28 mouse cellular contexts compared by ENCODE assay signal in genomic region chr3:75301072-75301471, GRCm38 (mm10). TPM values are rescaled to one million over a fixed set of nuclear protein-coding genes. Genes with fewer than 3 reads are reported as not detected.
"Had no signal": no experiment of that assay in that cellular context is flagged by ENCODE, and none has a peak within 500 bp of the region (broad histone marks: within the 10 kb centered on the region; RNA-seq: fewer than 3 reads in every experiment).

No protein-coding gene starts in this region.

- H3K4me3 ChIP-seq: limb, embryonic 10.5 days; limb, embryonic 13.5 days; liver, embryonic 12.5 days; liver, embryonic 15.5 days; lung, embryonic 15.5 days; megakaryocyte, embryonic 14.5 days; midbrain, embryonic 10.5 days; neural tube, embryonic 12.5 days; neural tube, embryonic 15.5 days had no signal

- H3K36me3 ChIP-seq: limb, embryonic 10.5 days; limb, embryonic 13.5 days; liver, embryonic 12.5 days; liver, embryonic 15.5 days; lung, embryonic 15.5 days; midbrain, embryonic 10.5 days; neural tube, embryonic 12.5 days; neural tube, embryonic 15.5 days had no signal

- H3K9ac ChIP-seq: limb, embryonic 13.5 days; liver, embryonic 12.5 days; liver, embryonic 15.5 days; lung, embryonic 15.5 days; neural tube, embryonic 12.5 days; neural tube, embryonic 15.5 days had no signal

- H3K4me2 ChIP-seq: limb, embryonic 13.5 days; liver, embryonic 12.5 days; liver, embryonic 15.5 days; lung, embryonic 15.5 days; neural tube, embryonic 12.5 days; neural tube, embryonic 15.5 days had no signal

- DNase-seq: kidney, adult 9 months; kidney, postnatal 25 days; liver; lung, adult 18-20 months; lung, postnatal 10 days; lung, postnatal 36 days; midbrain, embryonic 14.5 days; right cerebral cortex, adult 18-20 months; right cerebral cortex, postnatal 14 days; right cerebral cortex, postnatal 4 days; thymus, postnatal 25 days had no signal

- H3K27ac ChIP-seq: limb, embryonic 10.5 days; limb, embryonic 13.5 days; liver, embryonic 12.5 days; liver, embryonic 15.5 days; lung, embryonic 15.5 days; midbrain, embryonic 10.5 days; neural tube, embryonic 12.5 days; neural tube, embryonic 15.5 days had no signal

- H3K27me3 ChIP-seq: limb, embryonic 13.5 days; liver, embryonic 12.5 days; liver, embryonic 15.5 days; lung, embryonic 15.5 days; megakaryocyte, embryonic 14.5 days; neural tube, embryonic 12.5 days; neural tube, embryonic 15.5 days had no signal

- ATAC-seq: liver, embryonic 12.5 days had no signal

- H3K4me1 ChIP-seq: limb, embryonic 10.5 days; limb, embryonic 13.5 days; liver, embryonic 12.5 days; liver, embryonic 15.5 days; lung, embryonic 15.5 days; neural tube, embryonic 12.5 days had no signal

- H3K9me3 ChIP-seq: limb, embryonic 10.5 days; limb, embryonic 13.5 days; liver, embryonic 12.5 days; liver, embryonic 15.5 days; lung, embryonic 15.5 days; megakaryocyte, embryonic 14.5 days; midbrain, embryonic 10.5 days; neural tube, embryonic 12.5 days; neural tube, embryonic 15.5 days had no signal

RNA-seq across cellular contexts. Expression of gene Serpini2, which starts 31.2 kb away (rescaled TPM):
- total RNA-seq: layer of hippocampus, adult 8-10 months; layer of hippocampus, postnatal 14 days; left cerebral cortex, adult 8-10 months; left cerebral cortex, postnatal 14 days had no signal
- polyA plus RNA-seq: kidney, embryonic 16.5 days; large intestine, adult 2 months; limb, embryonic 10.5 days; limb, embryonic 13.5 days; liver, embryonic 12.5 days; liver, embryonic 15.5 days; lung, embryonic 15.5 days; midbrain, embryonic 10.5 days; midbrain, embryonic 14.5 days; neural tube, embryonic 12.5 days; neural tube, embryonic 15.5 days; stomach, embryonic 14.5 days; thymus, postnatal 0 days had no signal
